Mouse (Mus musculus): ENCODE data around the gene Specc1l.

GRCm38 (mm10) chr10:75258241-75258640 is 46.4 kb downstream of the Specc1l start:
- TF ChIP-seq POLR2A (IDR thresholded peaks at IDR 0.05; ENCODE audit: extremely low read depth, insufficient read depth, low read length) = no peak
- no peak for TF ChIP-seq CTCF (IDR thresholded peaks at IDR 0.05; ENCODE audit: low read depth, low read length)

Data from liver, adult 2 months (tissue).